In the genomic region with DNA sequence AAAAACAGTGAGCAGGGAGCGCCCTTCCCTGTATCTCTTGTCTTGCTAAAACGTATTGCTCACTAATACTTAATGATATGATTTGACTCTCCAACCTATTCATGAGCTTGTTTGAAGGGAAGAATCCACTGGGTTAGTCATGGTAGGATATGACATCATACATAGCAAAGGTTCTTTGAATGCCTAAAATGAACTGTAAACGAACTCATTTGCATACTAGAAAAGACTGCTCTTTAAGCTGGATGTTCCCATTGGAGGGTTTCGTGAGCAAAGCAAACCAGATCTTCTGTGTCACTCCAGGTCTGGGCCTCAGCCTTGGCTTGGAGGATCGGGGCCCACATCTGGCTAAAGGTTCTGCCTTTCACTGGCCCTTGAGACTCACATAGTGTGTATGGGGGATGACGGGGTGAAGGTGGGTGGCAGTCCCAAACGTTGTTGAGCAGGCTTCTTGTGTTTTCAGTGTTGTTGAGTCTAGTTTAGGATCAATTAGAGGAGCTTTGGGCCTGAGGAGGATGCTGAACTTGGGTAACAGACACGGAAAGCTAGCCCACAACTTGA, we compare ENCODE assay signal across 8 mouse cellular contexts. TPM values are rescaled to one million over a fixed set of nuclear protein-coding genes. Genes with fewer than 3 reads are reported as not detected.
DNase-seq lines count a peak whose midpoint lies in the region; ATAC-seq and TF ChIP-seq lines count a peak whose summit lies in the region.

No protein-coding gene starts in this region.

- no peaks in the 10 kb centered on the region for H3K27me3 ChIP-seq in lung, embryonic 16.5 days (ENCODE audit: control insufficient read depth, insufficient read depth, low read depth, low read length)
- no peaks in the 10 kb centered on the region for H3K27me3 ChIP-seq in hindbrain, embryonic 14.5 days (ENCODE audit: control insufficient read depth, insufficient read depth, low read length)
- H3K27me3 ChIP-seq in midbrain, embryonic 15.5 days (replicated peaks) = no peaks in the 10 kb centered on the region

- no peak overlapping the region; the same call in 1 of the 2 replicates for H3K4me3 ChIP-seq in lung, embryonic 16.5 days (ENCODE audit: low read length)
- no peak overlapping the region for H3K4me3 ChIP-seq in embryonic fibroblast, embryonic 13.5 days (ENCODE audit: insufficient read depth, low read length)
- 0 out of 2 replicates have a peak overlapping the region, but pooled peaks have one; percentile 11 for H3K4me3 ChIP-seq in hindbrain, embryonic 14.5 days (replicated peaks; ENCODE audit: low read length)
- peak overlapping the region; percentile 77 for H3K4me3 ChIP-seq in midbrain, embryonic 15.5 days
- no peak overlapping the region for H3K4me3 ChIP-seq in left cerebral cortex, adult 2 months

- WGBS in lung, embryonic 16.5 days = 54% methylated on average over 8 of the region's 8 CpGs
- WGBS in hindbrain, embryonic 14.5 days = 65% methylated on average over 8 of the region's 8 CpGs
- 57% methylated on average over 8 of the region's 8 CpGs for whole genome bisulfite sequencing in midbrain, embryonic 15.5 days

- DNase-seq in lung, adult 18-20 months = no peak
- no peak for DNase-seq in hindbrain, embryonic 14.5 days (ENCODE audit: low spot score)
- DNase-seq in left cerebral cortex, adult 2 months (ENCODE audit: extremely low spot score in 1 of 2, low spot score in 2 of 2) = no peak
- no peak for DNase-seq in frontal cortex, postnatal 10 days (ENCODE audit: low spot score in 2 of 2)
- DNase-seq in heart, postnatal 36 days = no peak

- peaks cover 12% of the 10 kb centered on the region for H3K4me1 ChIP-seq in lung, embryonic 16.5 days (replicated peaks; ENCODE audit: control insufficient read depth, insufficient read depth, low read length)
- H3K4me1 ChIP-seq in embryonic fibroblast, embryonic 13.5 days (ENCODE audit: control insufficient read depth, insufficient read depth, low read length) = peaks cover 25% of the 10 kb centered on the region
- peaks cover 18% of the 10 kb centered on the region for H3K4me1 ChIP-seq in hindbrain, embryonic 14.5 days (replicated peaks; ENCODE audit: control insufficient read depth, insufficient read depth, low read length)
- peaks cover 29% of the 10 kb centered on the region for H3K4me1 ChIP-seq in midbrain, embryonic 15.5 days

- no peak for TF ChIP-seq POLR2A in embryonic fibroblast, embryonic 13.5 days (IDR thresholded peaks at IDR 0.05; ENCODE audit: low read depth, low read length)

- no peak for TF ChIP-seq CTCF in embryonic fibroblast, embryonic 13.5 days (IDR thresholded peaks at IDR 0.05; ENCODE audit: borderline replicate concordance, insufficient read depth, low read length)
- TF ChIP-seq CTCF in left cerebral cortex, adult 2 months (IDR thresholded peaks at IDR 0.05) = no peak

- H3K27ac ChIP-seq in lung, embryonic 16.5 days (ENCODE audit: low read length) = no peak overlapping the region
- peak overlapping the region; percentile 28; the same call in 1 of the 2 replicates for H3K27ac ChIP-seq in embryonic fibroblast, embryonic 13.5 days (ENCODE audit: insufficient read depth, low read length)
- no peak overlapping the region for H3K27ac ChIP-seq in hindbrain, embryonic 14.5 days
- peak overlapping the region; percentile 55; the same call in 1 of the 2 replicates for H3K27ac ChIP-seq in midbrain, embryonic 15.5 days
- H3K27ac ChIP-seq in left cerebral cortex, adult 2 months = no peak overlapping the region

- no peaks in the 10 kb centered on the region for H3K36me3 ChIP-seq in lung, embryonic 16.5 days (ENCODE audit: control insufficient read depth, insufficient read depth, low read length)
- H3K36me3 ChIP-seq in hindbrain, embryonic 14.5 days (replicated peaks; ENCODE audit: control insufficient read depth, insufficient read depth) = no peaks in the 10 kb centered on the region
- H3K36me3 ChIP-seq in midbrain, embryonic 15.5 days (replicated peaks) = no peaks in the 10 kb centered on the region

- intact Hi-C loops in left cerebral cortex, adult 2 months (cut with DNase I) = no loop called here
- intact Hi-C loops in heart, postnatal 36 days (cut with DNase I) = loop anchor here (1.0 kb wide), 2 partner anchors 32 to 51 kb away; no protein-coding TSS in a partner anchor

- ATAC-seq in lung, embryonic 16.5 days (ENCODE audit: low read depth) = peak; percentile 10; the same call in 1 of the 2 replicates
- ATAC-seq in hindbrain, embryonic 14.5 days (ENCODE audit: low FRiP score) = no peak; the same call in 1 of the 2 replicates
- ATAC-seq in midbrain, embryonic 15.5 days (replicated peaks) = peak; percentile 41

- H3K4me2 ChIP-seq in lung, embryonic 16.5 days (ENCODE audit: low read depth, low read length) = no peak overlapping the region
- peak overlapping the region; percentile 90; the same call in 1 of the 2 replicates for H3K4me2 ChIP-seq in hindbrain, embryonic 14.5 days (replicated peaks)
- peak overlapping the region; percentile 31; the same call in 1 of the 2 replicates for H3K4me2 ChIP-seq in midbrain, embryonic 15.5 days

- no peak overlapping the region for H3K9ac ChIP-seq in lung, embryonic 16.5 days (ENCODE audit: low read length)
- H3K9ac ChIP-seq in hindbrain, embryonic 14.5 days = peak overlapping the region; percentile 86; the same call in 1 of the 2 replicates
- no peak overlapping the region for H3K9ac ChIP-seq in midbrain, embryonic 15.5 days

- H3K9me3 ChIP-seq in lung, embryonic 16.5 days (ENCODE audit: control insufficient read depth, low read length) = no peaks in the 10 kb centered on the region
- no peaks in the 10 kb centered on the region for H3K9me3 ChIP-seq in hindbrain, embryonic 14.5 days (ENCODE audit: control insufficient read depth, low read length)
- no peaks in the 10 kb centered on the region for H3K9me3 ChIP-seq in midbrain, embryonic 15.5 days

RNA-seq across cellular contexts. Expression of gene Rapgef1, which starts 0.5 kb away (rescaled TPM):
- 10.7 and 12.2 TPM in 2 replicates for polyA plus RNA-seq in lung, embryonic 16.5 days (2015; fragmentation: Nextera tagmentation; extraction: Ambion mirVana)
- 43.1 and 47.4 TPM in 2 replicates for polyA plus RNA-seq in embryonic fibroblast, embryonic 13.5 days (2011; ENCODE audit: insufficient read length, low read depth, missing spikeins)
- polyA plus RNA-seq in hindbrain, embryonic 14.5 days (2014; fragmentation: Nextera tagmentation; extraction: Ambion mirVana) = 19.9 and 22.3 TPM in 2 replicates
- polyA plus RNA-seq in midbrain, embryonic 15.5 days (2015; fragmentation: Nextera tagmentation; extraction: Ambion mirVana) = 24.2 and 25.6 TPM in 2 replicates
- total RNA-seq in left cerebral cortex, adult 2 months (2021) = 100 to 1,000 TPM; 102 to 108 TPM
- total RNA-seq in heart, postnatal 36 days (2021) = 10 to 100 TPM; 97.6 to 98.6 TPM

Comparison
In these comparisons a context has a peak if more than half of its experiments do, and no peak if none do; other contexts are left out.
1. H3K27ac ChIP-seq: peak in embryonic fibroblast, embryonic 13.5 days (single experiment) and midbrain, embryonic 15.5 days (single experiment); none in lung, embryonic 16.5 days (single experiment), hindbrain, embryonic 14.5 days (single experiment) and left cerebral cortex, adult 2 months (single experiment).
2. H3K4me3 ChIP-seq: peak in hindbrain, embryonic 14.5 days (single experiment) and midbrain, embryonic 15.5 days (single experiment); none in lung, embryonic 16.5 days (single experiment), embryonic fibroblast, embryonic 13.5 days (single experiment) and left cerebral cortex, adult 2 months (single experiment).